Mouse (Mus musculus): ENCODE measurements around the gene Tex38. TPM values are rescaled to one million over a fixed set of nuclear protein-coding genes. Genes with fewer than 3 reads are reported as not detected.

Tex38 gene
- total RNA-seq, 2 experiments from 2014 or later, result 0.49 TPM; not detected in 1

- Histone ChIP-seq H3K4me3 (no peak overlapping the region), H3K27ac (peak overlapping the region; percentile 15)
- no peak for DNase-seq (ENCODE audit: low spot score in 2 of 2)
- TF ChIP-seq CTCF (conservative IDR thresholded peaks at IDR 0.05), result no peak
Measured at GRCm38 (mm10) chr4:115754101-115754500, 26.7 kb downstream of the Tex38 start.

- TF ChIP-seq CTCF (conservative IDR thresholded peaks at IDR 0.05), result no peak
- Histone ChIP-seq H3K4me3 (no peak overlapping the region), H3K27ac (no peak overlapping the region)
- no peak for DNase-seq (ENCODE audit: low spot score in 2 of 2)
Measured at GRCm38 (mm10) chr4:115749336-115749735, 31.5 kb downstream of the Tex38 start.

- no peak for TF ChIP-seq CTCF (conservative IDR thresholded peaks at IDR 0.05)
- no peak overlapping the region for H3K4me3 ChIP-seq
- no peak overlapping the region for H3K27ac ChIP-seq
- DNase-seq (ENCODE audit: low spot score in 2 of 2), result no peak
Measured at GRCm38 (mm10) chr4:115748181-115748580, 32.6 kb downstream of the Tex38 start.

GRCm38 (mm10) chr4:115743096-115743495 is 37.7 kb downstream of the Tex38 start:
- no peak overlapping the region for H3K27ac ChIP-seq
- H3K4me3 ChIP-seq, result no peak overlapping the region
- DNase-seq (ENCODE audit: low spot score in 2 of 2), result no peak
- no peak for TF ChIP-seq CTCF (conservative IDR thresholded peaks at IDR 0.05)

GRCm38 (mm10) chr4:115742658-115743057 is 38.2 kb downstream of the Tex38 start:
- H3K27ac ChIP-seq, result no peak overlapping the region
- peak; percentile 54 for TF ChIP-seq CTCF (conservative IDR thresholded peaks at IDR 0.05)

GRCm38 (mm10) chr4:115738481-115738985 is 42.3 kb downstream of the Tex38 start:
- peak overlapping the region; percentile 87 for H3K4me3 ChIP-seq
- peak overlapping the region; percentile 23; the same call in 1 of the 2 replicates for H3K27ac ChIP-seq
- DNase-seq (ENCODE audit: low spot score in 2 of 2), result no peak
- TF ChIP-seq CTCF (conservative IDR thresholded peaks at IDR 0.05), result no peak

More at GRCm38 (mm10) chr4:115742658-115743057, 38.2 kb downstream of the Tex38 start:
- H3K4me3 ChIP-seq, result no peak overlapping the region
- no peak for DNase-seq (ENCODE audit: low spot score in 2 of 2)

- peak; percentile 97 to 99 for DNase-seq (ENCODE audit: low spot score in 2 of 2)
- peak within 1 kb of the TSS; percentile 87 for H3K4me3 ChIP-seq
Measured at GRCm38 (mm10) chr4:115737551-115738041, 43.2 kb downstream of the Tex38 start, which contains the start of gene Efcab14. Gene Efcab14, plus strand, starts transcription at chr4:115737744.

GRCm38 (mm10) chr4:115734867-115735266 is 46.0 kb downstream of the Tex38 start:
- TF ChIP-seq CTCF (conservative IDR thresholded peaks at IDR 0.05), result no peak
- no peak overlapping the region for H3K4me3 ChIP-seq
- H3K27ac ChIP-seq, result no peak overlapping the region
- DNase-seq (ENCODE audit: low spot score in 2 of 2), result no peak

More at GRCm38 (mm10) chr4:115737551-115738041, 43.2 kb downstream of the Tex38 start, which contains the start of gene Efcab14:
- H3K27ac ChIP-seq, result peak within 1 kb of the TSS; percentile 85
- TF ChIP-seq CTCF (conservative IDR thresholded peaks at IDR 0.05), result peak; percentile 74

GRCm38 (mm10) chr4:115733746-115734145 is 47.1 kb downstream of the Tex38 start:
- Histone ChIP-seq H3K27ac (no peak overlapping the region), H3K4me3 (no peak overlapping the region)
- no peak for TF ChIP-seq CTCF (conservative IDR thresholded peaks at IDR 0.05)
- DNase-seq (ENCODE audit: low spot score in 2 of 2), result no peak

GRCm38 (mm10) chr4:115732223-115732818 is 48.5 kb downstream of the Tex38 start:
- TF ChIP-seq CTCF (conservative IDR thresholded peaks at IDR 0.05), result no peak
- H3K4me3 ChIP-seq, result no peak overlapping the region
- H3K27ac ChIP-seq, result no peak overlapping the region
- no peak for DNase-seq (ENCODE audit: low spot score in 2 of 2)

- peak; percentile 93 for TF ChIP-seq CTCF (conservative IDR thresholded peaks at IDR 0.05)
Measured at GRCm38 (mm10) chr4:115731588-115732222, 49.1 kb downstream of the Tex38 start.

More at GRCm38 (mm10) chr4:115731588-115732222, 49.1 kb downstream of the Tex38 start:
- Histone ChIP-seq H3K4me3 (no peak overlapping the region), H3K27ac (no peak overlapping the region)
- peak; percentile 62 to 81 for DNase-seq (ENCODE audit: low spot score in 2 of 2)

Other genes starting within 250 kb of the Tex38 start
- gene Cyp4a31, start 217.4 kb downstream of the Tex38 start, total RNA-seq (2021), result not detected
- not detected for gene Cyp4a32, start 180.0 kb downstream of the Tex38 start, total RNA-seq (2021)
- under 1 TPM; 0.71 to 0.72 TPM for gene Cyp4b1, start 133.3 kb downstream of the Tex38 start, total RNA-seq (2021)
- 10 to 100 TPM; 47.7 to 53.0 TPM for gene Efcab14, start 43.3 kb downstream of the Tex38 start, total RNA-seq (2021)
- 10 to 100 TPM; 54.2 to 60.9 TPM for gene Atpaf1, start 3.8 kb upstream of the Tex38 start, total RNA-seq (2021)
- gene Mob3c, start 47.1 kb upstream of the Tex38 start, total RNA-seq (2021), result 1 to 10 TPM; 4.8 to 5.0 TPM
- gene Mknk1, start 58.2 kb upstream of the Tex38 start, total RNA-seq (2021), result 10 to 100 TPM; 49.5 to 55.6 TPM
- gene Kncn, start 103.4 kb upstream of the Tex38 start, total RNA-seq (2021), result under 1 TPM; 0.41 to 0.42 TPM
- not detected for gene 6430628N08Rik, start 109.6 kb upstream of the Tex38 start, total RNA-seq (2021)
- gene Dmbx1, start 158.9 kb upstream of the Tex38 start, total RNA-seq (2021), result not detected
- 100 to 1,000 TPM; 152 to 157 TPM for gene Faah, start 236.9 kb upstream of the Tex38 start, total RNA-seq (2021)